In the genomic region with DNA sequence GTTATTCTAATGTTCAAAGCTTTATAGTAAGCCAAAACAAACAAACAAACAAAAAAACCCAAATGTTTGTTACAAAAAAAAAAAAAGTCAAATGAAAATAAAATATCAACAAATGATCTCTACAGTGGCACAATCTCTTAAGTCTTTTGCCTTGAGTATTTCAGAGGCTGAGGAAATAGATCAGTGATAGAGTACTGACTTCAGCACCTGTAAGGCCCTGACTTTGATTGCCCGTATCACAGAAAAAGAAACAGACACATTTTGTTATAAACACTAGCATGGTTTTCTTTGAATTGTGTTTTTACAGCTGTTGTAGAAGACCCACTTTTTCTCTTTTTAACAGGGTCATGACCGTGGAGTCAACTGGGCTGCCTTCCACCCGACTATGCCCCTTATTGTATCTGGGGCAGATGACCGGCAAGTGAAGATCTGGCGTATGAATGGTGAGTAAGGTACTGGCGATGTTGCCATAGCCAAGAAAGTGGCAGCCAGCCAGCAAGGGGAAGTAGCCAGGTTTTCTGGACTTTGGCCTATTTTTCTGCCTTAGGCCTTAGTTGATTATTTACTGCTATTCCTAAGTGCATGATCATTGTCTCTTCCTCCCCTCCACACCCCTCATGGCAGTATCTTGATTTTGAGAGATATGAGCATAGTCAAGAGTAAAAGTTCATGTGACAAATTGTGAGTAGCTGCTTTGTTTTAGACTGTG, we compare ENCODE assay signal across 13 mouse cellular contexts. TPM values are rescaled to one million over a fixed set of nuclear protein-coding genes. Genes with fewer than 3 reads are reported as not detected.
DNase-seq lines count a peak whose midpoint lies in the region; ATAC-seq and TF ChIP-seq lines count a peak whose summit lies in the region.
"Had no signal": no experiment of that assay in that cellular context is flagged by ENCODE, and none has a peak within 500 bp of the region (broad histone marks: within the 10 kb centered on the region; RNA-seq: fewer than 3 reads in every experiment).

No protein-coding gene starts in this region.

- no peak for TF ChIP-seq CTCF in liver, postnatal 0 days (IDR thresholded peaks at IDR 0.05; ENCODE audit: low read depth)
- TF ChIP-seq CTCF in cerebellum, adult 2 months (IDR thresholded peaks at IDR 0.05; ENCODE audit: borderline replicate concordance, insufficient read depth, low read depth, low read length): no peak
- no peak for TF ChIP-seq CTCF in intestine, postnatal 0 days (IDR thresholded peaks at IDR 0.05; ENCODE audit: low read depth)
- no peak for TF ChIP-seq CTCF in stomach, postnatal 0 days (IDR thresholded peaks at IDR 0.05; ENCODE audit: low read depth)

- no peak overlapping the region for H3K9ac ChIP-seq in liver, postnatal 0 days (replicated peaks)
- H3K9ac ChIP-seq in liver, embryonic 12.5 days: no peak overlapping the region
- H3K9ac ChIP-seq in intestine, postnatal 0 days (ENCODE audit: low read depth, low read length): no peak overlapping the region
- no peak overlapping the region for H3K9ac ChIP-seq in stomach, postnatal 0 days (ENCODE audit: low read length)
- no peak overlapping the region for H3K9ac ChIP-seq in hindbrain, embryonic 16.5 days (ENCODE audit: low read depth, low read length)
- H3K9ac ChIP-seq: hindbrain, embryonic 15.5 days; midbrain, embryonic 12.5 days had no signal

- H3K4me1 ChIP-seq in liver, postnatal 0 days (ENCODE audit: insufficient read depth): no peaks in the 10 kb centered on the region
- H3K4me1 ChIP-seq in liver, embryonic 12.5 days: no peaks in the 10 kb centered on the region
- H3K4me1 ChIP-seq in cerebellum, adult 2 months (ENCODE audit: control insufficient read depth, insufficient read depth, low read length): no peaks in the 10 kb centered on the region
- no peaks in the 10 kb centered on the region for H3K4me1 ChIP-seq in intestine, postnatal 0 days (replicated peaks; ENCODE audit: control insufficient read depth, insufficient read depth, low read length)
- no peaks in the 10 kb centered on the region for H3K4me1 ChIP-seq in stomach, postnatal 0 days (replicated peaks; ENCODE audit: control insufficient read depth, insufficient read depth)
- no peaks in the 10 kb centered on the region for H3K4me1 ChIP-seq in hindbrain, embryonic 16.5 days (ENCODE audit: control insufficient read depth, insufficient read depth, low read depth, low read length)
- H3K4me1 ChIP-seq: hindbrain, embryonic 15.5 days; midbrain, embryonic 12.5 days had no signal

- TF ChIP-seq POLR2A in cerebellum, adult 2 months (IDR thresholded peaks at IDR 0.05; ENCODE audit: borderline replicate concordance, insufficient read depth, low read length): no peak

- H3K9me3 ChIP-seq in liver, postnatal 0 days (ENCODE audit: low read length): no peaks in the 10 kb centered on the region
- no peaks in the 10 kb centered on the region for H3K9me3 ChIP-seq in liver, embryonic 12.5 days (replicated peaks)
- no peaks in the 10 kb centered on the region for H3K9me3 ChIP-seq in intestine, postnatal 0 days (ENCODE audit: control insufficient read depth)
- H3K9me3 ChIP-seq in stomach, postnatal 0 days (ENCODE audit: control insufficient read depth, low read length): no peaks in the 10 kb centered on the region
- H3K9me3 ChIP-seq in hindbrain, embryonic 16.5 days (ENCODE audit: control insufficient read depth, low read length): no peaks in the 10 kb centered on the region
- H3K9me3 ChIP-seq: hindbrain, embryonic 15.5 days; midbrain, embryonic 12.5 days had no signal

- WGBS in liver, postnatal 0 days (ENCODE audit: insufficient replicate concordance): 81% methylated on average over 6 of the region's 6 CpGs
- WGBS in liver, embryonic 12.5 days (ENCODE audit: insufficient replicate concordance): 88% methylated on average over 6 of the region's 6 CpGs
- WGBS in cerebellum, adult 2 months: 18% methylated on average over 6 of the region's 6 CpGs
- WGBS in intestine, postnatal 0 days: 30% methylated on average over 6 of the region's 6 CpGs
- 83% methylated on average over 6 of the region's 6 CpGs for WGBS in stomach, postnatal 0 days
- 65% methylated on average over 6 of the region's 6 CpGs for WGBS in hindbrain, embryonic 16.5 days

- H3K4me3 ChIP-seq in liver, postnatal 0 days (ENCODE audit: low read depth, low read length): no peak overlapping the region
- H3K4me3 ChIP-seq in liver, embryonic 12.5 days: no peak overlapping the region
- H3K4me3 ChIP-seq in cerebellum, adult 2 months (replicated peaks; ENCODE audit: insufficient read depth, low read depth, low read length): no peak overlapping the region
- H3K4me3 ChIP-seq in intestine, postnatal 0 days (ENCODE audit: low read depth, low read length): no peak overlapping the region
- H3K4me3 ChIP-seq in stomach, postnatal 0 days (ENCODE audit: low read depth, low read length): no peak overlapping the region
- H3K4me3 ChIP-seq in hindbrain, embryonic 16.5 days (ENCODE audit: low read length): no peak overlapping the region
- H3K4me3 ChIP-seq: hindbrain, embryonic 15.5 days; midbrain, embryonic 12.5 days had no signal

- no peak overlapping the region for H3K27ac ChIP-seq in liver, postnatal 0 days (ENCODE audit: low read depth)
- no peak overlapping the region for H3K27ac ChIP-seq in liver, embryonic 12.5 days
- H3K27ac ChIP-seq in cerebellum, adult 2 months (ENCODE audit: insufficient read depth, low read length): no peak overlapping the region
- H3K27ac ChIP-seq in intestine, postnatal 0 days (ENCODE audit: low read depth, low read length): peak overlapping the region; percentile 54
- H3K27ac ChIP-seq in stomach, postnatal 0 days (replicated peaks): no peak overlapping the region
- H3K27ac ChIP-seq in hindbrain, embryonic 16.5 days (ENCODE audit: low read depth, low read length): no peak overlapping the region
- H3K27ac ChIP-seq: hindbrain, embryonic 15.5 days; midbrain, embryonic 12.5 days had no signal

- H3K36me3 ChIP-seq in liver, postnatal 0 days (replicated peaks; ENCODE audit: insufficient read depth, low read length): peaks cover 78% of the 10 kb centered on the region
- H3K36me3 ChIP-seq in liver, embryonic 12.5 days: peaks cover 83% of the 10 kb centered on the region
- peaks cover 76% of the 10 kb centered on the region for H3K36me3 ChIP-seq in intestine, postnatal 0 days (ENCODE audit: control insufficient read depth, insufficient read depth)
- H3K36me3 ChIP-seq in stomach, postnatal 0 days (ENCODE audit: control insufficient read depth, insufficient read depth, low read length): peaks cover 32% of the 10 kb centered on the region
- H3K36me3 ChIP-seq in hindbrain, embryonic 16.5 days (ENCODE audit: control insufficient read depth, insufficient read depth, low read length): peaks cover 42% of the 10 kb centered on the region

- H3K4me2 ChIP-seq in liver, postnatal 0 days (ENCODE audit: low read depth, low read length): no peak overlapping the region
- H3K4me2 ChIP-seq in liver, embryonic 12.5 days: no peak overlapping the region
- H3K4me2 ChIP-seq in intestine, postnatal 0 days (replicated peaks; ENCODE audit: low read depth): no peak overlapping the region; the same call in 1 of the 2 replicates
- no peak overlapping the region for H3K4me2 ChIP-seq in stomach, postnatal 0 days (replicated peaks; ENCODE audit: low read depth)
- no peak overlapping the region for H3K4me2 ChIP-seq in hindbrain, embryonic 16.5 days (ENCODE audit: low read length)
- H3K4me2 ChIP-seq: hindbrain, embryonic 15.5 days; midbrain, embryonic 12.5 days had no signal

- no peaks in the 10 kb centered on the region for H3K27me3 ChIP-seq in liver, postnatal 0 days (ENCODE audit: insufficient read depth, low read length)
- no peaks in the 10 kb centered on the region for H3K27me3 ChIP-seq in liver, embryonic 12.5 days (replicated peaks)
- H3K27me3 ChIP-seq in cerebellum, adult 2 months (ENCODE audit: control insufficient read depth, insufficient read depth, low read length): no peaks in the 10 kb centered on the region
- H3K27me3 ChIP-seq in intestine, postnatal 0 days (replicated peaks; ENCODE audit: control insufficient read depth, insufficient read depth, low read length): no peaks in the 10 kb centered on the region
- no peaks in the 10 kb centered on the region for H3K27me3 ChIP-seq in stomach, postnatal 0 days (ENCODE audit: control insufficient read depth, insufficient read depth, low read length)
- no peaks in the 10 kb centered on the region for H3K27me3 ChIP-seq in hindbrain, embryonic 16.5 days (replicated peaks; ENCODE audit: control insufficient read depth, insufficient read depth, low read length)
- H3K27me3 ChIP-seq: hindbrain, embryonic 15.5 days; midbrain, embryonic 12.5 days had no signal

- no peak for TF ChIP-seq EP300 in liver, postnatal 0 days (IDR thresholded peaks at IDR 0.05; ENCODE audit: low read depth)
- no peak for TF ChIP-seq EP300 in stomach, postnatal 0 days (optimal IDR thresholded peaks at IDR 0.05)

- peak; percentile 50; the same call in 1 of the 2 replicates for ATAC-seq in liver, postnatal 0 days
- no peak for ATAC-seq in liver, embryonic 12.5 days
- ATAC-seq in intestine, postnatal 0 days: peak; percentile 89
- no peak for ATAC-seq in stomach, postnatal 0 days (ENCODE audit: low FRiP score, low TSS enrichment)
- ATAC-seq in hindbrain, embryonic 16.5 days: no peak

- DNase-seq in liver, postnatal 0 days: peak; percentile 60
- DNase-seq in cerebellum, adult 2 months: peak; percentile 48 to 65
- DNase-seq in stomach, postnatal 0 days (ENCODE audit: low spot score): peak; percentile 27
- DNase-seq in embryo, embryonic 11 days: no peak
- DNase-seq in urinary bladder, adult 18-20 months (ENCODE audit: low spot score in 2 of 2): no peak
- DNase-seq: heart, adult 18-20 months had no signal

RNA-seq across cellular contexts. Expression of gene Ncstn, which starts 16.9 kb away (rescaled TPM):
- 36.7 and 41.8 TPM in 2 replicates for polyA plus RNA-seq in liver, postnatal 0 days (2015; fragmentation: Nextera tagmentation; extraction: Ambion mirVana)
- 45.6 and 47.8 TPM in 2 replicates for polyA plus RNA-seq in liver, embryonic 12.5 days (2016; fragmentation: Nextera tagmentation; extraction: Ambion mirVana)
- polyA plus RNA-seq in cerebellum, adult 2 months (2012; rRNA removed): 84.3 and 89.3 TPM in 2 replicates
- polyA plus RNA-seq in intestine, postnatal 0 days (2015; fragmentation: Nextera tagmentation; extraction: Ambion mirVana): 110 and 115 TPM in 2 replicates
- 79.3 and 84.2 TPM in 2 replicates for polyA plus RNA-seq in stomach, postnatal 0 days (2015; fragmentation: Nextera tagmentation; extraction: Ambion mirVana)
- 110 and 121 TPM in 2 replicates for polyA plus RNA-seq in hindbrain, embryonic 16.5 days (2015; fragmentation: Nextera tagmentation; extraction: Ambion mirVana)

RNA-seq across cellular contexts. Expression of gene Copa, which starts 17.1 kb away (rescaled TPM):
- 50.2 and 55.4 TPM in 2 replicates for polyA plus RNA-seq in liver, postnatal 0 days (2015; fragmentation: Nextera tagmentation; extraction: Ambion mirVana)
- 92.8 and 96.5 TPM in 2 replicates for polyA plus RNA-seq in liver, embryonic 12.5 days (2016; fragmentation: Nextera tagmentation; extraction: Ambion mirVana)
- 125 and 131 TPM in 2 replicates for polyA plus RNA-seq in cerebellum, adult 2 months (2012; rRNA removed)
- 133 and 139 TPM in 2 replicates for polyA plus RNA-seq in intestine, postnatal 0 days (2015; fragmentation: Nextera tagmentation; extraction: Ambion mirVana)
- polyA plus RNA-seq in stomach, postnatal 0 days (2015; fragmentation: Nextera tagmentation; extraction: Ambion mirVana): 89.6 and 90.8 TPM in 2 replicates
- polyA plus RNA-seq in hindbrain, embryonic 16.5 days (2015; fragmentation: Nextera tagmentation; extraction: Ambion mirVana): 181 and 214 TPM in 2 replicates

RNA-seq across cellular contexts. Expression of gene Pex19, which starts 27.1 kb away (rescaled TPM):
- polyA plus RNA-seq in liver, postnatal 0 days (2015; fragmentation: Nextera tagmentation; extraction: Ambion mirVana): 85.9 and 91.7 TPM in 2 replicates
- polyA plus RNA-seq in liver, embryonic 12.5 days (2016; fragmentation: Nextera tagmentation; extraction: Ambion mirVana): 55.0 and 56.8 TPM in 2 replicates
- polyA plus RNA-seq in cerebellum, adult 2 months (2012; rRNA removed): 107 and 108 TPM in 2 replicates
- polyA plus RNA-seq in intestine, postnatal 0 days (2015; fragmentation: Nextera tagmentation; extraction: Ambion mirVana): 132 and 134 TPM in 2 replicates
- polyA plus RNA-seq in stomach, postnatal 0 days (2015; fragmentation: Nextera tagmentation; extraction: Ambion mirVana): 82.9 and 92.0 TPM in 2 replicates
- polyA plus RNA-seq in hindbrain, embryonic 16.5 days (2015; fragmentation: Nextera tagmentation; extraction: Ambion mirVana): 169 and 173 TPM in 2 replicates

RNA-seq across cellular contexts. Expression of gene Nhlh1, which starts 42.1 kb away (rescaled TPM):
- polyA plus RNA-seq in liver, postnatal 0 days (2015; fragmentation: Nextera tagmentation; extraction: Ambion mirVana): not detected in 2 replicates
- polyA plus RNA-seq in liver, embryonic 12.5 days (2016; fragmentation: Nextera tagmentation; extraction: Ambion mirVana): not detected in 2 replicates
- polyA plus RNA-seq in cerebellum, adult 2 months (2012; rRNA removed): 0.05 and 0.07 TPM in 2 replicates
- polyA plus RNA-seq in intestine, postnatal 0 days (2015; fragmentation: Nextera tagmentation; extraction: Ambion mirVana): 0.05 TPM in 1 of 2 replicates, not detected in the other
- polyA plus RNA-seq in stomach, postnatal 0 days (2015; fragmentation: Nextera tagmentation; extraction: Ambion mirVana): not detected in 2 replicates
- polyA plus RNA-seq in hindbrain, embryonic 16.5 days (2015; fragmentation: Nextera tagmentation; extraction: Ambion mirVana): 2.6 and 3.2 TPM in 2 replicates
- polyA plus RNA-seq: heart, postnatal 0 days; lung, embryonic 16.5 days had no signal

RNA-seq across cellular contexts. Expression of gene Dcaf8, which starts 48.4 kb away (rescaled TPM):
- polyA plus RNA-seq in liver, postnatal 0 days (2015; fragmentation: Nextera tagmentation; extraction: Ambion mirVana): 43.0 and 48.3 TPM in 2 replicates
- polyA plus RNA-seq in liver, embryonic 12.5 days (2016; fragmentation: Nextera tagmentation; extraction: Ambion mirVana): 77.8 and 82.3 TPM in 2 replicates
- polyA plus RNA-seq in cerebellum, adult 2 months (2012; rRNA removed): 118 and 121 TPM in 2 replicates
- polyA plus RNA-seq in intestine, postnatal 0 days (2015; fragmentation: Nextera tagmentation; extraction: Ambion mirVana): 48.6 and 50.8 TPM in 2 replicates
- 57.0 and 59.8 TPM in 2 replicates for polyA plus RNA-seq in stomach, postnatal 0 days (2015; fragmentation: Nextera tagmentation; extraction: Ambion mirVana)
- polyA plus RNA-seq in hindbrain, embryonic 16.5 days (2015; fragmentation: Nextera tagmentation; extraction: Ambion mirVana): 86.6 and 91.6 TPM in 2 replicates

Comparison
In these comparisons a context has a peak if more than half of its experiments do, and no peak if none do; other contexts are left out.
1. ATAC-seq: peak in liver, postnatal 0 days (single experiment) and intestine, postnatal 0 days (single experiment); none in liver, embryonic 12.5 days (single experiment), stomach, postnatal 0 days (single experiment) and hindbrain, embryonic 16.5 days (single experiment).
2. DNase-seq: peak in liver, postnatal 0 days (single experiment), cerebellum, adult 2 months (2 of 2) and stomach, postnatal 0 days (single experiment); none in embryo, embryonic 11 days (single experiment) and urinary bladder, adult 18-20 months (0 of 2).